Mouse (Mus musculus) MEL (cell line): Measurements from ENCODE around the gene Adgrf3. TPM values are rescaled to one million over a fixed set of nuclear protein-coding genes. Genes with fewer than 3 reads are reported as not detected.

Source experiments
- DNase-seq: peaks from one replicate; pipeline ENCODE4 v3.0.0; 2011; ENCODE audit warnings: low read depth, low spot score
- H3K27ac ChIP-seq: 2 replicates; pipeline ENCODE4 v1.5.1; 2012; ENCODE audit warnings: low read depth, mild to moderate bottlenecking, control low read depth, low read length, moderate library complexity; ENCODE audit not compliant: control insufficient read depth
- H3K27me3 ChIP-seq, 2 experiments: fragments of 150-350 bp in 1 of 2; sonication (generic) in 1 of 2; 2 replicates each; pipeline ENCODE4 v1.6.1; 2012; ENCODE audit warnings: low read length in 2 of 2, mild to moderate bottlenecking in 2 of 2, improper control_type of control experiment in 1 of 2, moderate library complexity in 1 of 2; ENCODE audit not compliant: insufficient read depth in 2 of 2, control insufficient read depth in 1 of 2
- H3K36me3 ChIP-seq, 2 experiments: 2 replicates each; pipeline ENCODE4 v1.6.1; 2012 to 2014; ENCODE audit warnings: low read length in 2 of 2, improper control_type of control experiment in 1 of 2, inconsistent platforms in 1 of 2, mild to moderate bottlenecking in 1 of 2; ENCODE audit not compliant: insufficient read depth in 2 of 2, control insufficient read depth in 1 of 2
- H3K4me1 ChIP-seq, 2 experiments: fragments of 150-350 bp in 1 of 2; sonication (generic) in 1 of 2; 2 replicates each; pipeline ENCODE4 v1.6.1; 2012; ENCODE audit warnings: low read length in 2 of 2, improper control_type of control experiment in 1 of 2, mild to moderate bottlenecking in 1 of 2; ENCODE audit not compliant: insufficient read depth in 2 of 2, control insufficient read depth in 1 of 2
- H3K4me3 ChIP-seq, 2 experiments: fragments of 150-350 bp in 1 of 2; sonication (generic) in 1 of 2; 2 replicates each; pipeline ENCODE4 v1.5.1; 2012; ENCODE audit warnings: low read depth in 2 of 2, low read length in 2 of 2, mild to moderate bottlenecking in 2 of 2, moderate library complexity in 2 of 2, control low read depth in 1 of 2, improper control_type of control experiment in 1 of 2; ENCODE audit not compliant: control insufficient read depth in 1 of 2, insufficient read depth in 1 of 2
- H3K79me2 ChIP-seq: 2 replicates; pipeline ENCODE4 v1.6.1; 2012; ENCODE audit warnings: mild to moderate bottlenecking, low read length, moderate library complexity; ENCODE audit not compliant: control insufficient read depth, poor library complexity, insufficient read depth
- H3K9ac ChIP-seq: 2 replicates; pipeline ENCODE4 v1.6.1; 2012; ENCODE audit warnings: low read depth, mild to moderate bottlenecking, control low read depth, low read length, moderate library complexity; ENCODE audit not compliant: control insufficient read depth, poor library complexity, severe bottlenecking
- H3K9me3 ChIP-seq: fragments of 150-350 bp; sonication (generic); replicated peaks from 2 replicates; pipeline ENCODE4 v1.6.1; 2012; ENCODE audit warnings: mild to moderate bottlenecking, low read length, improper control_type of control experiment, moderate library complexity; ENCODE audit not compliant: insufficient read depth
- ELF1 ChIP-seq: IDR thresholded peaks from 2 replicates; pipeline ENCODE4 v1.6.1; 2014; ENCODE audit warnings: low read depth, mild to moderate bottlenecking, inconsistent platforms, low read length, improper control_type of control experiment, moderate library complexity
- EP300 ChIP-seq, 2 experiments: IDR thresholded peaks; 2 replicates each; pipeline ENCODE4 v1.6.1; 2011; ENCODE audit warnings: improper control_type of control experiment in 2 of 2, low read length in 2 of 2, low read depth in 1 of 2, mild to moderate bottlenecking in 1 of 2
- ETS1 ChIP-seq: IDR thresholded peaks from 2 replicates; pipeline ENCODE4 v1.6.1; 2012; ENCODE audit warnings: low read depth, mild to moderate bottlenecking, inconsistent platforms, low read length, improper control_type of control experiment, moderate library complexity
- GATA1 ChIP-seq: IDR thresholded peaks from 2 replicates; pipeline ENCODE4 v1.6.1; 2011; ENCODE audit warnings: low read depth, low read length, improper control_type of control experiment
- HCFC1 ChIP-seq: IDR thresholded peaks from 2 replicates; pipeline ENCODE4 v1.6.1; 2012; ENCODE audit warnings: low read depth, mild to moderate bottlenecking, inconsistent platforms, low read length, improper control_type of control experiment, moderate library complexity
- KAT2A ChIP-seq: conservative IDR thresholded peaks from 2 replicates; pipeline ENCODE4 v1.6.1; 2012; ENCODE audit warnings: low read depth, low read length, improper control_type of control experiment, inconsistent platforms
- MAX ChIP-seq: IDR thresholded peaks from 2 replicates; pipeline ENCODE4 v1.6.1; 2011; ENCODE audit warnings: low read length, improper control_type of control experiment
- MEF2A ChIP-seq: IDR thresholded peaks from 2 replicates; pipeline ENCODE4 v1.6.1; 2014; ENCODE audit warnings: low read depth, mild to moderate bottlenecking, inconsistent platforms, low read length, improper control_type of control experiment; ENCODE audit not compliant: poor library complexity, insufficient replicate concordance, severe bottlenecking; ENCODE audit errors: extremely low read depth
- MXI1 ChIP-seq: IDR thresholded peaks from 2 replicates; pipeline ENCODE4 v1.6.1; 2011; ENCODE audit warnings: mild to moderate bottlenecking, low read depth, low read length, improper control_type of control experiment
- MYC ChIP-seq: IDR thresholded peaks from 2 replicates; pipeline ENCODE4 v1.6.1; 2011; ENCODE audit warnings: low read depth, mild to moderate bottlenecking, low read length, improper control_type of control experiment, moderate library complexity
- NELFE ChIP-seq: IDR thresholded peaks from 2 replicates; pipeline ENCODE4 v1.6.1; 2011; ENCODE audit warnings: low read depth, low read length, improper control_type of control experiment
- POLR2A ChIP-seq, 2 experiments: IDR thresholded peaks; 2 replicates each; pipeline ENCODE4 v1.6.1; 2011 to 2012; ENCODE audit warnings: low read length in 2 of 2, mild to moderate bottlenecking in 2 of 2, control low read depth in 1 of 2, improper control_type of control experiment in 1 of 2, low read depth in 1 of 2, moderate library complexity in 1 of 2; ENCODE audit not compliant: control insufficient read depth in 1 of 2, insufficient read depth in 1 of 2, poor library complexity in 1 of 2
- POLR2AphosphoS2 ChIP-seq: IDR thresholded peaks from 2 replicates; pipeline ENCODE4 v1.6.1; 2011; ENCODE audit warnings: low read length, improper control_type of control experiment
- POLR2AphosphoS5 ChIP-seq: IDR thresholded peaks from 2 replicates; pipeline ENCODE4 v1.6.1; 2012; ENCODE audit warnings: low read depth, borderline replicate concordance, mild to moderate bottlenecking, inconsistent platforms, low read length, moderate library complexity, mixed read lengths
- SIN3A ChIP-seq: IDR thresholded peaks from 2 replicates; pipeline ENCODE4 v1.6.1; 2012; ENCODE audit warnings: low read length, improper control_type of control experiment, inconsistent platforms
- SMC3 ChIP-seq: IDR thresholded peaks from 2 replicates; pipeline ENCODE4 v1.6.1; 2011; ENCODE audit warnings: low read depth, low read length, improper control_type of control experiment
- TAL1 ChIP-seq: IDR thresholded peaks from 2 replicates; pipeline ENCODE4 v1.6.1; 2012; ENCODE audit warnings: mild to moderate bottlenecking, inconsistent platforms, low read length, moderate library complexity, mixed read lengths
- TBP ChIP-seq: IDR thresholded peaks from 2 replicates; pipeline ENCODE4 v1.8.0; 2011; ENCODE audit warnings: low read depth, low read length, improper control_type of control experiment
- TCF12 ChIP-seq: IDR thresholded peaks from 2 replicates; pipeline ENCODE4 v1.6.1; 2014; ENCODE audit warnings: low read depth, mild to moderate bottlenecking, inconsistent platforms, low read length, improper control_type of control experiment, moderate library complexity
- USF2 ChIP-seq, 2 experiments: IDR thresholded peaks; 2 replicates each; pipeline ENCODE4 v1.6.1; 2011 to 2012; ENCODE audit warnings: improper control_type of control experiment in 2 of 2, low read length in 2 of 2, borderline replicate concordance in 1 of 2, inconsistent platforms in 1 of 2, low read depth in 1 of 2, mild to moderate bottlenecking in 1 of 2; ENCODE audit not compliant: insufficient read depth in 1 of 2
- ZMIZ1 ChIP-seq: IDR thresholded peaks from 2 replicates; pipeline ENCODE4 v1.6.1; 2012; ENCODE audit warnings: low read depth, mild to moderate bottlenecking, inconsistent platforms, low read length, improper control_type of control experiment, moderate library complexity
- ZNF384 ChIP-seq: IDR thresholded peaks from 2 replicates; pipeline ENCODE4 v1.6.1; 2012; ENCODE audit warnings: low read depth, mild to moderate bottlenecking, inconsistent platforms, low read length, improper control_type of control experiment
- polyA plus RNA-seq, 2 experiments: library from polyadenylated mRNA; stranded (reverse) in 1 of 2; unstranded in 1 of 2; fragments of >175 nt in 1 of 2; fragments of >200 nt in 1 of 2; gene quantifications; 2 replicates each; pipeline versions ENCODE4 v1.2.1 to v1.2.4; 2012; ENCODE audit warnings: low replicate concordance in 2 of 2, low read depth in 1 of 2; ENCODE audit not compliant: insufficient read length in 2 of 2, insufficient read depth in 1 of 2, missing spikeins in 1 of 2
- total RNA-seq: library from RNA; depleted of rRNA; stranded (reverse); fragments of 300-350 nt; gene quantifications from 2 replicates; pipeline ENCODE4 v1.2.3, GENCODE M21; 2012

Adgrf3 gene
- total and polyA plus RNA-seq, 3 experiments, result 1.7 to 2.7 TPM; not detected in 1

- Histone ChIP-seq H3K4me3 (peak overlapping the region; percentile 54 to 64), H3K36me3 (peaks cover 0 to 7% of the 10 kb centered on the region in 2 experiments; a peak in 2 of 4 replicates), H3K79me2 (no peaks in the 10 kb centered on the region), H3K4me1 (peaks cover 2 to 26% of the 10 kb centered on the region in 2 experiments; a peak in 3 of 4 replicates), H3K27me3 (no peaks in the 10 kb centered on the region), H3K9ac (peak overlapping the region; percentile 51), H3K27ac (no peak overlapping the region; the same call in 1 of the 2 replicates), H3K9me3 (no peaks in the 10 kb centered on the region)
- TF ChIP-seq ELF1 (peak; percentile 81), ETS1 (no peak), EP300 (IDR thresholded peaks at IDR 0.05; ENCODE audit: low read depth in 1 of 2, low read length in 2 of 2) (0 out of 4 replicates have a peak, but pooled peaks of 1 of the 2 experiments have one; percentile 4), ZNF384 (no peak), POLR2A (IDR thresholded peaks at IDR 0.05; ENCODE audit: control insufficient read depth in 1 of 2, insufficient read depth in 1 of 2, low read depth in 1 of 2, low read length in 2 of 2, poor library complexity in 1 of 2) (peak; percentile 59 to 87; a peak in 2 of 4 replicates), MYC (0 out of 2 replicates have a peak, but pooled peaks have one; percentile 50), USF2 (IDR thresholded peaks at IDR 0.05; ENCODE audit: borderline replicate concordance in 1 of 2, insufficient read depth in 1 of 2, low read depth in 1 of 2, low read length in 2 of 2) (no peak), MAX (peak; percentile 63; the same call in 1 of the 2 replicates), ZMIZ1 (peak; percentile 85; the same call in 1 of the 2 replicates), MXI1 (peak; percentile 87), HCFC1 (peak; percentile 76), NELFE (peak; percentile 78), GATA1 (peak; percentile 6; the same call in 1 of the 2 replicates), TCF12 (peak; percentile 73), POLR2AphosphoS2 (peak; percentile 82; the same call in 1 of the 2 replicates), TAL1 (peak; percentile 35; the same call in 1 of the 2 replicates), SMC3 (no peak), SIN3A (peak; percentile 77), POLR2AphosphoS5 (peak; percentile 78; the same call in 1 of the 2 replicates), TBP (peak; percentile 74; the same call in 1 of the 2 replicates), MEF2A (no peak), KAT2A (no peak; the same call in 1 of the 2 replicates)
- DNase-seq, result peak; percentile 95
These were observed 7.3 kb downstream of the Adgrf3 start for GRCm38 (mm10) chr5:30198257-30198656.
